Mouse (Mus musculus): ENCODE measurements at regions not wholly inside any gene's neighbourhood (a gene's known extent, or its start where the extent isn't known, plus 50 kb on each side); places are given as distances from the start of the nearest gene placed in this dataset.
A peak's percentile ranks its signal among the peaks of the same experiment; 100 is the strongest.

DNA sequence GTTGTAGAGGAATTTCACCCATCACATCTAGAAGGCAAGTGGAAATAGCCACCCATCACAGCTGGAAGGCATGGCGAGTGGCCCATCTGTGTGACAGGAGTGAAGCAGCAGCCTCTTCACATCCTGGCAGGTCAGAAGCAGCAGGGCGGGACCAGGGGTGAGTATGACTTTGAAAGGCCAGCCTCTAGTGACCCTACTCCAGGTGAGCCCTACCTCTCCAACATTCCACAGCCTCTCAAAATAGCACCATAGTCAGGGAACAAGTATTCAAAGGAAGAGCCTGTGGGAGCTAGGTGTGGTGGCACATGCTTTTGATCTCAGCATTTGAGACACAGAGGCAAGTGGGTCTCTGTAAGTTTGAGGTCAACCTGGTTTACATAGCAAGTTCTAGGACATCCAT is 284.9 kb downstream of the Hhipl2 start:
- ATAC-seq (replicated peaks; ENCODE audit: poor library complexity) = no peak

DNA sequence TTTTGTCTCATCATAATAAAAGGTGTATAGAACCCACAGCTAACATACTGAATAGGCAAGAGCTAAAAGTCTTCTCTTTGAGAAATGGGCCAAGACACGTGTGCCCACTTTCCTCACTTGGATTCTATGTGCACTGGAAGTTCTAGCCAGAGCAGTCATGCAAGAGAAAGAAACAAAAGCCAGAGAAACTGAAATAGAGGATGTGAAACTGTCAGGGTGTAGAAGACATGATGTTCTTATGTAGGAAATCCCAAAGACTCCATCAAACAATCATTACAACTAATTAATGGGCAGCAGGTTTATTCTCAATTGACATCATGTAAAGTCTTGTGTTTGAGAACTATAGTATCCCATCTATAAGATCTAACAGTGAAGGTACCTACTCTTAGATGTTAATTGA is 294.9 kb downstream of the Hhipl2 start:
- no peak for ATAC-seq (replicated peaks; ENCODE audit: poor library complexity)

DNA sequence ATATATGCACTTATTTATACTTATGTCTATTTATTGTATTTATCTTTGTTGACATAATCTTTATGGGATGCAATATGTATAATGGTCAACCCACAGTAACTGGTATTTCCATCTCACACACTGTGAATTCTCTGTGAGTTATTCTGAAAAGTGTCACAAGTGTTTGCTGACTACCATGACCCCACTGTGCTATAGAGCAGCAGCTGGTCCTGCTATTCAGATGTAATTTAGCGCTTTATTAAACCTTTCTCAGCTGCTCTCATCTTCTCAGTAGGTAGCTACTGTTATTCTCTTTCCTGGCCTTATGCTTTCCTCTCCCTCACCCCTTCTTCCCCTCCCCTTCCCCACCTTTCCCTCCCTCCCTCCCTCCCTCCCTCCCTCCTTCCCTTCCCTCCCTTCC is 296.0 kb upstream of the Dusp10 start:
- no peak for ATAC-seq (replicated peaks; ENCODE audit: poor library complexity)

DNA sequence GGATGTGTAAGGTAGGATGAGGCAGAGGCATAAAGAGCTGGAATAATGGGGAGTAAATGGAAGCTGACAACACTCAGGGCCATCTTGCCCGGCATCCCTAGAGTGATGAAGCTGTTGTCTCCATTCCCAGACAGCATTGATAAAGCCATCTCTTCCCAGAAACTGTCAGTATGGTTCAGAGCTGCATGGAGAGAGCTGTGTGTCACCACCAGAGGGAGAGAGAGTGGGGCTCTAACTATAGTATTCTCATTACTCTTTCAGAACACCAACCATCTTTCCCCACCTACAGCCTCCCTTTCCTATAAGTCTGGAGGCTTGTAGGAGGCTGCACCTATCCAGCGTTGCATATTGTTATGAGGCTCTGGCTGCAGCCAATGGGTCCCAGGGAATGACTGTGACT is 264.0 kb upstream of the Dusp10 start:
- ATAC-seq (replicated peaks; ENCODE audit: poor library complexity) = no peak

DNA sequence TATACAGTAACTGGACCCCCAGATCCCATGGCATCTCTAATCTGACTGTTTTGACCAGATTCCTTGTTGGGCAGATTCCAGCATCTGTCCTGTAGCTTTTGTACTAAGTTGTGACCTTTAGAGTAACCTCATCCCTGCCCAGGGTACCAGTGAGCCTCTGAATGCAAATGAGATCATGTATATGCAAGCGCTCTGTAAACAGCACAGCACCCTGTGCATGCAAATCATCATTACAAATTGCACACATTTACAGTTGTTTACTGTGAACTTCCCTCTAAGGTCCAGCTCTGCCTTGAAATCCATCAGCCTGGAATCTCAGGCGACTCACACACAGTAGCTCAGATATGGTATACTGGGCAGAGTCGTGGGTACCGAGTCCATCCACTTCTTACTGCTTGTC is 258.6 kb upstream of the Dusp10 start:
- no peak for ATAC-seq (replicated peaks; ENCODE audit: poor library complexity)

DNA sequence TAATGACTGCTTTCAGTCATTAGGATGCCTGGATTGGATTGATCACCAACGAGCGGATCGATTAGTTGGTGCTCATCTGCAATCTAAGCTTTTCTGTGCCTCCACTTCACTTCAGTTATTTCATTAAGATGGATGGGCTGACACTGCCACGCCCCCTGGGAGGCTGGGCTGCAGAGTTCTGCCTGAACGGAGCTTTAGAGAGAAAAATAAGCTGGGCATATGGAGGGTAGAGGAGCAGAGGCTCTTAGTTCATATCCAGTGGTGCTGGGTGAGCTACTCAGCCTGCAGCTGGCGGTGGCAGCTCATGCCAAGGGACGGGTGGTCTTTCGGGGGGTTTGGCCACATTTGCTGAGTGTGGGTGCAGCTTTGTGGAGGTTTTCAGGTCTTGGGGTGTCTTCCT is 256.4 kb upstream of the Dusp10 start:
- ATAC-seq (replicated peaks; ENCODE audit: poor library complexity) = no peak

DNA sequence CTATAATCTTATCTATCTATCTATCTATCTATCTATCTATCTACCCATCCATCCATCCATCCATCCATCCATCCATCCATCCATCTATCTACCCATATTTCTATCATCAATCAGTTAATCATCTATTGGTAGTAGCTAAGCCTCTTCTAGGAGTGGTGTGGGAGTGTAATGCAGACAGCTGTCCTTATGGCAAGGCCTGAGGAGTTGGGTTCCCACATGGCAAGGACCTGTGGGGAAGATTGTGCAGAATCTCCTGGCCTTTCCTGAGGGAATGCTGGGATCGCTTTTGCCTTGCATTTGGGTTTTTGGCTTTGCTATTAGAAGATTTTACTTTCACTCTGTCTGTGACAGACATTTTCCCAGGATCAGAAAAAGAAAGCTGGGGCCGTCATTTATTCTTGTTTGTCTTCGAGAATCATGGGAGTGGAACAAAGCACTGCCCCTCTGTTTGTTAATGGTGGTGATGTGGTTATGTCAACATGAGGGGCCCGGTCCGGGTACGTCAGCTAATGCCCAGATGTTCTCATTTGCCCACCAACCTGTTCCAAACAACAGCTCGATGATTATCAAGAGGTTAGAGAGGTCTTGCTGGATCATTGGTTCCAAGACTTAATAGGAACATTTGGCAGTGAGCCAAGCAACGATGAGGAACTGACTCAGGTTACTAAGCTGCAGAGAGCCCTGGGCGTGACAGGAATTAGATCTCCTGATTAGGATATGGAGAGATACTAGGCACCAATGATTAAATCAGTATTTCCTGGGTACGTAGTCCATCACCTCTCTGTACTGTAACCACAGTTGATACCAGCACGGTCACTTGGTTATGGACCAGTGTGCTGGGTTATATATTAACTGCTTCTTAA is 249.0 kb upstream of the Dusp10 start:
- no peak for ATAC-seq (replicated peaks; ENCODE audit: poor library complexity)

DNA sequence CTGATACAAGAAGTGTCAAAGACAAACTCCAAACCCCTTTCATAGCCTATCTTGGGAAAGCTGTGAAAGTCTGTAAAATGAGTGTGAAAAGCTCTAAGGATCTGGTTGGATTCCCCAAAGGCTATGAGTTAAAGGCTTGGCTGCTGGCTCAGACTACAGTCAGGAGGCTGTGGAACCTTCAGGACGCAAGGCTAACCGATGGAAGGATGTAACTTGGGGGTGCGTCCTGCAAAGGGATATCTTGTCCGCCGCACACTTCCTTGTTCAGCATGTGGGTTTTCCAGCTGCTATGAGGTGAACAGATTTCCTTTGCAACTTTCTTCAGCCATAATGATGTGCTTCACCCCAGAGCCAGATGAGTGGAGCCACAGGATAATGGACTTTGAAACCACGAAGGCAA is 240.3 kb upstream of the Dusp10 start:
- ATAC-seq (replicated peaks; ENCODE audit: poor library complexity) = no peak

DNA sequence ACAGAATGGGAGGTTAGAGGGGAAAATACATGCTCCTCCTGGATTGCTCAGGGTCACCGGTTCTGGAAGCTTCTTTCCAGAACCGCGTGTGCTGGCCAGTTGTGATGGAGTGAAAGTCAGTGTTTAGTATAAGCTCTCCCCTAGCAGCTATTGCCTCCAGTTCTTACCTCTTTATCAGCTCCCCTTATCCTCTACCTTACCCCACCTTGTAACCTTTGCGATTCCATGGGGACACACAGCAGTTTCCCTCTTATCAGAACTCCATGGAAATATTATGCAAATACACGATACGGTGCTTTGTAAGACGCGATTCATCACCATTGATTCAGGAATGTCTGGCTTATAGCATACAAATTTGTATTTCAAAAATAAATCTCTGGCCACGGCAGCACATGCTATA is 232.9 kb upstream of the Dusp10 start:
- no peak for ATAC-seq (replicated peaks; ENCODE audit: poor library complexity)

DNA sequence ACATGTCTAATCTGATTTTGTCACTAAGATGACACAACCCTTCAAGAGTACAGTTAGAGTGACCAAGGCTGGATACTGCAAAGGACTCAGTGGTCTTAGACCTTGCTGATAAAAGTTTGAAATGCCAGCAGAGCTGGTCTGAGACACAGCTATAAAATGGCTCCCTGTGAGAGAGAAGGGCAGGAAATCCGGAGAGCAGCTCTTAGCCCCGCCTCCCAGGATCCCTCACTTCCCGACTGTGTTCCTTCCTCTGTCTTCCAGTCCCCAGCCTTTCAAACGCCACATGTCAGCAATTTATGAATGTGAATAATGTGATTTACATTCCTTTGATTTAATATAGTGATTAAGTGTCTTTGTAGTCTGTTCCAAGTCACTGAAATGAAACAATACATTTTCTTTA is 232.3 kb upstream of the Dusp10 start:
- no peak for ATAC-seq (replicated peaks; ENCODE audit: poor library complexity)

DNA sequence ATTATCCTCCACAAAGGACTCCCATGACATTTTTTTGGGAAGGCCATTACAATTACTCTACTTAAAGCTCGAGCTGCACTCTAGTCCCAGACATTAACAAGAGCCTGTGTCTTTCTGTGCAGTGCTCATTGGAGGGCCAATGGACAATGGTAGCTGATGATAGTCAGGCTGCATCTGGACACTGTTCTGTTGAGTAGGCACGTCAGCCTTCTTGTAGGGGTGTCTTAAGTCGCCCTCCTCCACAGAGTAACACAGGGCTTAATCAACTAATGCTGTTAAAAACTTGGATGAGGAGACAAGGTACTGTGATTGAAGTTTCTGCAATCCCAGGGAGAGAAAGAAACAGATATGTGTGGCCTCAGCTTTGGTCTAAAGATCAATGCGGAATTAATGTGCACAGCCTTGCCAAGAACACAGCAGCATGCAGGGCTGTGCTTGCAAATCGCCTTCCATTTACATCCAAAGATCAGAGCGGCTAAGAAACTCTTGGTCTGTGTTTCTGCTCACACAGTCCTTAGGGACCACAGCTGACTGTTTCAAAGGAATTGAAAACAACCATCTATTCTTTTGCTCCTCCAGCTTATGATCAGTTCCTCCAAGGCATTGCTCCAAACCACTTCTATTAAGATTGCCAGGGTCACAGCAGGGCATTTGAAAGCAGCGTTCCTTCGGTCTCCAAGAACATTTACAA is 229.5 kb upstream of the Dusp10 start:
- ATAC-seq (replicated peaks; ENCODE audit: poor library complexity) = no peak

DNA sequence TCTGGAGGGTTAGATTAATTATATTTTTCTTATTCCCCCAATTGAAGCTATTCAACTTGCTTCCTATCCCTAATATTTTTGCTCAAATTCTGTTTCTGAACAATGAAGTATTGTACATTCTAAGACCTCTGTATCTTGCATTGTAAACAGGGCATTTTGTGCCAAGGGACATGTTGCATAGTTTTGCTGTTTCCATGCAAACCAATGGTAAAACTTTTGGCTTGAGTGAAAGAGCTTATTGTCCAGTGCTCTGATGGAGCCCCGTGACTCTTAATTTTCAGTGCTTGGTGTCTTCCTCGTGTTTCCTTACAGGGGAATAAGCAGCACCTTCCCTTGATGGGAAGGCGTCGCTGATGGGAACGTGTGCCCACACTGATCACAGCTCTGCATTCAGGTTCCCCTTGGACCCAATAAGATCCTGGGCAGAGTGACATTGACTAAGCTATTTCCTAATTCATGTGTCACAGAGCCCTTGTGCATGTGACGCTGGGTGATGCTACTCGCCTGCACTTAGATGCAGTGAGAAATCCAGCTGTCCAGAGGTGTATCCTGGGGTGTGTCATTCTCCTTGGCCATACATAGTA is 220.8 kb upstream of the Dusp10 start:
- ATAC-seq (replicated peaks; ENCODE audit: poor library complexity) = no peak

DNA sequence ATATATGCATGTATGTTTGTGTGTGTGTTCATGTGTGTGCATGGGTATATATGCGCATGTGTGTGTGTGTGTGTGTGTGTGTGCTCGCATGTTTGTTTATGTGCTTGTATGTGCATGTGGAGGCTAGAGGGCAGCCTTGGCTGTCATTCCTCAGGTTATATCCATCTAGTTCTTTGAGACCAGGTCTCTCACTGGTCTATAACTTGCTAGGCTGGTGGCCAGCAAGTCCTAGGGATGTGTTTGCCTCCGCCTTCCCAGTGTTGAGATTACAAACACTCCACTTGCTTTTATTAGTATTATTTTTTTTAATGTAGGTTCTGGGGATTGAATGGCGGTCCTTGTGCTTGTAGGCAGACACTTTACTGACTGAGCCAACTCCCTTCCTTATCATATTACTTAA is 219.8 kb upstream of the Dusp10 start:
- ATAC-seq (replicated peaks; ENCODE audit: poor library complexity) = no peak

DNA sequence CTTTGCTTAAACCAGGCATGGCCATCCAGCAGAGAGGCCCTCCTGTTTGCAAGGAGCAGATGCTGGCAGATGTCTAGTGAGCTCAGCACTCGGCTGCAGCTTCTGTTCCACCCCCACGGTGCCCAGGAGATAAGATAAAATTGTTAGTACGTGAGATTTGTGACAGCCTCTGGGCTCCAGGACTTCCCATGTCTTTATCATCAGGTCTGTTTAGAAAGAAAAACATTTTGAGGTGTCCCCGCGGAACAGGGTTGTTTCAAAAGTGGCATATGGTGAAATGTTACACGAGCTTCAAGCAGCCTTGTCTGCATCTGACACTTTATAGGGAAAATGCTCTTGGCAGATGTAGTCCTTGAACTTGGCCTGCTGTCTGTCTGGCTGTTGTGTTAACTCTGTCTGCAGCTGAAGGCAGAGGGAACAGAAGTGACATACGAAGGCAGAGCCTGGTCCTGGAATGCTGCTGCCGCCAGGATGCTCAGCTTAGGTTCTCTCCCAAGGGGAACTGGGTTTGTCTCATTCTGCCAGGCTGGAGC is 219.1 kb upstream of the Dusp10 start:
- no peak for ATAC-seq (replicated peaks; ENCODE audit: poor library complexity)

DNA sequence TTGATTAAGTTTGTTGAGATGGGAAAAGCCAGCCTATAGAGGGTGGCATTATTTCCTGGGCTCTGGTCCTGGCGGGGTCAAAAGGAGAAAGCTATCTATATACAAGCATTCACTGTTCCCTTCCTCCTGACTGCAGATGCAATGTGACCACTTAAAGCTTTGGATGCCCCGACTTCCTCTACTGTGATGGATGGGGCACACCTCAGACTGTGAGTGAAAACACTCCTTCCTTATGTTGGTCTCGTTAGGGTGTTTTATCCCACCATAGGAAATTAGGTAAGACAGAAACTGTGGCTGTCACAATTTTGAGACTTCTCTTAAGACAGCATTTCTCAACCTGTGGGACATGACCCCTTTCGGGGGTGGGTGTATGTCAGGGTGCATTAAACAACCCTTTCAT is 210.8 kb upstream of the Dusp10 start:
- ATAC-seq (replicated peaks; ENCODE audit: poor library complexity) = peak; percentile 83

DNA sequence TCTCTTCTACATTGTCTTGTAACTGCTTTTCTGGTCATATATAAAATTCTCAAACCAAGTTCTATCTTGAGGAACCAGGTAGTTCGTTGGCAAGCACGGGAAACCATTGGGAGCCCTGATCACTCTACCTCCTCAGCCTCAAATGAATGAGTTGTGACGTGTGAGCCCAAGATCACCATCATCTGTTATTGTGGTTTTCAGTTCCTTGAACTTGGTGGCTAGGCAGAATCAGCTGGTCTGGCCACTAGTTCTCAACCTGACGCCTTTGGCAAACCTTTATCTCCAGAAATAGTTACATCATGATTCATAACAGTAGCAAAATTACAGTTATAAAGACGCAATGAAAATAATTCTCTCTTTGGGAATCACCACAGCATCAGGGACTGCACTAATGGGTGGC is 209.7 kb upstream of the Dusp10 start:
- ATAC-seq (replicated peaks; ENCODE audit: poor library complexity) = peak; percentile 78

DNA sequence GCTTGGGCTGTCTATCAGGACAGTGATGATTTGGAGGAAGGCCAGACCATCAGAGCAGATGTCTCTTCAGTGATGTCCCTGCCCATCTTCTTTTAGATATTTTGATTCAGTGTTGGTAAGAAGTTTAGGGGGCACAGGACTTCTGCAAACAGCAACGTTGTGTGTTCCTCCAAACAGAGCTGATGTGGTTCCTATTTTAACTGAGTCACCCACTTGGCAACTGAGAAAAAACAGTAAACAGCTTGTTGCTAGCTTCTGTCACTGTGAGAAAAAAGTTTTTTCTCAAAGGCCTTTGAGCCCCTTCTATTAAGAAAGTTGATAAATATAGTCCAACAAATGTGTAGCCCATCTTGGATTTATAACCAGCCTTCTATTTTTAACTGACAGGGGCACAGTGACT is 209.3 kb upstream of the Dusp10 start:
- peak; percentile 42; the same call in 1 of the 2 replicates for ATAC-seq (replicated peaks; ENCODE audit: poor library complexity)

DNA sequence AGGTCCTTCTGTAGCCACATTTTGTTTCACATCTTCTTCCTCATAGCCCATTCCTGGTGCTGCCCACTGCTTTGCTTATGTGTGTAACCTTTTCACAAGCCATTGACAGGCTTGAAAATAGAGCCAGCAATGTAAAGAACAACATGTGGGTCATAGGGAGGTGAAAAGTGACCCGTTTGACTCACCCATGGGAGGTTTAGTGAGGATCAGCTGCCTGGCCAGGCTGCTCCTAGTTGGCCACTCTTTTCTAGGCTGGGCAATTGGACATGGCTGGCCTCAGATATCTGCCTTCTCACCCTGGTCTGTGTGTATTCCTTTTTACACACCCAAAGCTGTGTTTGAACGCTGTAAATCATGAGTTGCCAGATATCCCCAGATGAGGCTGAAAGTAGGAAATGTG is 208.8 kb upstream of the Dusp10 start:
- ATAC-seq (replicated peaks; ENCODE audit: poor library complexity) = no peak

DNA sequence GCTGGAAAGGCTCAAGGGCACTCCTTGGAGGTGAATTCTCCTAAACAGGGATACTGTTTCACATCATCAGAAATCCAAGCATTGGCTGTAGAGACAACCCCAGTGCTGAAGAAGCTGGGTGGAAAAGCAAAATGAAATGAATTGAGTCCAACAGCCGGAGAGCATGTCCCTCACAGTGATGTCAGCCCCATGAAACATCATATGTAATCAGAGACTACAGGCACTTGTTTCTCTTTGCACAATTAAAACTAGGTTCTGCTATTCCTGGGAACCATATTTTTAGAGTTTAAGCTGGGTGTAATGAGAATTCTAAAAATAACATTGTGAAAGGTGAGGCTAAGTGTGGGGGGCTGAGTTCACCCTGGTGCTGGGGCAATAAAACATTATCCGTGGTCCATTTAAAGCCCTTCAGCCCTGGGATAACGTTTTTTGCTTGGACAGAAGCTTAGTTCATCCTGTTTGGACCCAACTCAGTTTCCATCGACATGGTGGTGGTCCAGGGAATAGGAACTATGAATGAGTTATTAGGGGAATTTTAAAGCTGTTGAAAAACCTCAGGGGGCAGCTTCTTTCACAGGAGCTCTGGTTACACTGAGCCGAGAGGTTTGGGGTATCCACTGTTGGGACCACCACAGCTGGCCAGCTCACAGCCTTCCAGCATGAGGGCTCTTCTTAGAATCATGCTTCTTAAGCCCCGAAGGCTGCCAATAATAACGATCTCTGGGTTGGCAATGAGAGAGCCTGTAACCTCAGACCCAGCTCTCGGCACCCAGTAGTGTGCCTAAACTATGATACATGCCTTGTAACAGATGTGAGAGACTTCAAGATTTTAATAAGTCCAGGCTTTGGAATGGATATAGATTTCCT is 206.0 kb upstream of the Dusp10 start:
- no peak for ATAC-seq (replicated peaks; ENCODE audit: poor library complexity)

DNA sequence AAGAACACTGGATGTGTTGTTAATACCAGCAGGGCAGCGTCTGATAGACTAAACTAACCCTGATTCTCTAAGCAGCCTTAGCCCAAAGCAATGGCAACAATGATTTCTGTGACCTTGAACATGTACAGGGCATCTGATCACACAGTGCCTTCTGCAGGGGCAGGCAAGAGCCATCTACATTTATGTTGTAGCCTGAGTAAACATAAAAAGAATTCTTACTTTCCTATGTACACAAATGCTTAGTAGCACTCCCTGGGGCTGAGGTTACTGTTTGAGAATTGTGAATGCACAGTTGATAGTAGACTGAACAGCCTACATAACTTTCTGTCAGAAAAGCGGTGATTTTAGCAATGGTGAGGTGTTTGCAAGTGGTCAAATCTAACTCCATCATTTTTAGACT is 204.9 kb upstream of the Dusp10 start:
- ATAC-seq (replicated peaks; ENCODE audit: poor library complexity) = no peak

DNA sequence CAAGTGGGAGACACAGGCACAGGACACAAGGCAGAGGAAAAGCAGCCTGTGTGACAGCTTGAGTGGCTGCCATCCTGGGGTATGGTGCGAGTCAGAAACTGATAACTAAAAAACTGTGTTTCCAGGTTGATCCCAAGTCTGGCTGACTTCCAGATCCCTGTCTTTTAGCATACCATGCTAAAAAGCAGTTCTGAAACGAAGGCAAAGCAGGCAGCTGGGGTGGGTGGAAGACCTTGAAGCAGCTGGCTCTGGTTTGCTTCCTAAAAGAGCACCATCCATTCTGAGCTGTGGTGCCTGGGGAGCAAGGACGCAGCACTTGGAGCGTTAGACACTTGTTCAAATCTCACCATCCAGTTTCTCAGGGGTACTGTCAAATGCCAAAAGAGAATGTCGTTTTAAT is 192.5 kb upstream of the Dusp10 start:
- no peak for ATAC-seq (replicated peaks; ENCODE audit: poor library complexity)
